Mouse (Mus musculus) retina, postnatal 1 day (tissue): ENCODE results near the gene Fam43b.

ENCODE experiments used
- DNase-seq: peaks from one replicate; pipeline ENCODE4 v3.0.0-alpha.2; 2012

The Fam43b gene

DNA sequence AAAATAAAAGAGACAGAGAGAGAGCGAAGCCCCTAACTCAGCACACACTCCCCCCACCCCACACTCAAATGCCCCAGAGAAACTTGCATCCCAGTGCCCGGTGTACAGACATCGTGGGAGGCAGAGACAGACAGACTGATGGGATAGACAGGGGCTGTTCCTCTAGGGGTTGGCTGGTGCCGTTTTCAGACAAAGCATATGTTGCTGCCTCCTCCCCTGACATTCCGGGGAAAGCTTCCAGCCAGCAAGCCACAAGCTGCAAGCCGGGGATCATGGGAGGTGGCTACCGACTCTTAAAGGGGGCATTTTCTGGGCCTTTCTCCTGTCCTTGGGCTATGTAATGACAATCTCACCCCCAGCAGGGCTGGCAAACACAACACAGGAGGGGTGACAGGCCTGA, 2.6 kb downstream of the Fam43b start:
- no peak for DNase-seq

- DNase-seq, result no peak
Measured at GRCm38 (mm10) chr4:138383789-138384188, 12.5 kb downstream of the Fam43b start.

- DNase-seq, result no peak
Measured at GRCm38 (mm10) chr4:138382462-138382861, 13.9 kb downstream of the Fam43b start.

- DNase-seq, result peak; percentile 81
Measured at GRCm38 (mm10) chr4:138380132-138380689, 16.1 kb downstream of the Fam43b start.

DNA sequence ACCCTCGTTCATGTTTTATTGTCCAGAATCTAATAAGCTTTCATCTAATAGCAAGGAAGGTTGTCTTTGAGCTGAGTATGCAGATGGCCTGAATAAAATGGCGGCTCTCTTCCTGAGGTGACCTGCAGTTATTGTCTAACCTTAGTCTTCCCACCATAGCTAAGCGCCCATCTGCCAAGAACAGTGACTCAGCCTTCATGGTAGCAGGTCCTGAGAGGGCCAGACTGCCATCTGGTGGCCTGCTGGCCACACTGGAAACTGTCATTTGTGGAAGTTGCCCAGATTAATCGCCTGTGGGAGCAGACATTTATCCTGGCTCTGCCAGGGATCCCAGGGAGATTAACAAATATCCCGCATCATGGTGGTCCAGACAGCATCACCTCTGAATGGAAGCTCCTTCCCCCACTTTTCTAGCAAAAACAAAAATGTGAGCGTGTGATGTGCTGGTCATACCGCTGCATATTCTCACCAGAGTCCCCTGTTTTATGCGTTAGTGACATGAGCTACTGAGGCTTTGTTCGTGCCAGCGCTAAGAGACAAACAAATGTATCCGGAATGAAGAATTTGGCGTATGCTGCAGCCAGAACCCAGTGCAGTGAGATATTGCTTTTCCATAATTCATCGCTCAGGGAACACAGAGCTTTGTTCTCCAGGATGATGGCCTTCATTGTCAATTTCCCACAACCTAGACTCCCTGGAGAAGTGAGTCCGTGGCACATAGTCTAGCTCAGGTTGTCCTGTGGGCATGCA, 17.1 kb downstream of the Fam43b start:
- DNase-seq, result peak; percentile 87

DNA sequence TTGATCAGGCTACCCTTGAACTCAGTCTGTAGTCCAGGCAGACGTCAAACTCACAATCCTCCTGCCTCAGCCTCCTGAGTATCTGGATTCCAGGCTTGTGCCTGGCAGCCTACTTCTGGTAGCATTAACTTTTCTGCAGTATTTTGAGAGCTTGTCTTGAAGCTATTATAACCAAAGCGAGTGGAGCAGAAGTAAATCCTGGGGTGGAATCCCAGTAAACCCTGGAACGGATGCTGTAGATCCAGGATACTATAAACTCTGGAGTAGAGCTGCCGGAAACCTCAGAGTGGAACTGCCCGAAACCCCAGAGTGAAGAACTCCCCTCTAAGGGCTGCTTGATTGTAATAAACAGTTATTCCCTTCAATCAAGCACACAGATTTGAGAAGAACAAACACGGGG, 18.8 kb downstream of the Fam43b start:
- DNase-seq, result peak; percentile 80

DNA sequence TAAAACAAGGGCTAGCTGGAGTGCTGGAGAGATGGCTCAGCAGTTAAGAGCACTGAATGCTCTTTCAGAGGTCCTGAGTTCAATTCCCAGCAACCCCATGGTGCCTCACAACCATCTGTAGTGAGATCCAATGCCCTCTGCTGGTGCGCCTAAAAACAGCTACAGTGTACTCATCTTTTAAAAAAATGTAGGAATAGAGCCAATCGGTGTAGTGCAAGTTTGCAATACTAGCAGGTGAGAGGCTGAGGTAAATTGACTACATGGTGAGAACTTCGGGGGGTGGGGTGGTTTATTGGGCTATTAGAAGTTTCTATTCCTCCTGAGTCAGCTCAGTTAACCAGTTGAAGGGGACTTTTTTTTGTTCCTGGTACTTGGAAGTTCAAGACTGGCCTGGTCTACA, 21.2 kb downstream of the Fam43b start:
- no peak for DNase-seq

- no peak for DNase-seq
Measured at GRCm38 (mm10) chr4:138370996-138371516, 25.3 kb downstream of the Fam43b start.

DNA sequence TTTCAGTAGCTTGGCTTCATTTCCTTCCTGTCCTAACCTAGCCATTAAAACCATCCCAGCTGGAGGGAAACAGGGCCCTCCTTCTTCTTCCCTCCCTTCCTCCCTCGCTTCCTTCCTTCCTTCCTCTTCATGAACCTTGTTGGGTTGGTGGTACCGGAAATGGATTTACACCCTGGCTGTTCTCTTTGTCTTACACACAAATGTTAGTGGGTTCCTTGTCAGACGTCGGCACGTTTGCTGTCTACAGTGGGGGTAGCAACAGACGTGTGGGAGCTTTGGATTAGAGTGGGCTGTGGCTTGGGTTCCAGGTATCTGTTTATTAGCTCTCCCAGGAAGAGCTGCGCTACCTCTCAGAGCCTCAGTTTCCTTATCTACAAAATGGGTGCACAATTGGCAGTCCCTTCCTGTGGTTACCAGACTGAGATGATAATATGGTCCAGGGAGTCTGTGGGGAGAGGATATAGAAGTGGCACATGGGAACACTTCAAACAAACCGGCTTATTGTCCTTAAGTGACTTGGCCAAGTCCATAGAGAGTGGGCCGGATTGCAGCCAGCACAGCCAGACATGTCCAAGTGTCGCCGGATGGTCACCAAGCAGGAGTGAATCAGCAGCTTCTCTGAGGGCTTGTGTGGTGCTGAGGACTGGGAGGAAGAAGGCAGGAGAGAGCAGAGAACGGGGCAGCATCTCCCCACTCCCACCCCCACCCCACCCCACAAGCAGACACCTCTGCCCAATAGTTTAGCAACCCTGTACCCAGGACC, 27.6 kb downstream of the Fam43b start:
- no peak for DNase-seq

- DNase-seq, result peak; percentile 89
Measured at GRCm38 (mm10) chr4:138367641-138368497, 28.5 kb downstream of the Fam43b start, which contains the start of gene Cda. TSS of gene Cda (minus strand) at chr4:138367992.

GRCm38 (mm10) chr4:138366561-138366960, 29.8 kb downstream of the Fam43b start:
- DNase-seq, result no peak

GRCm38 (mm10) chr4:138363511-138363910, 32.8 kb downstream of the Fam43b start:
- no peak for DNase-seq

GRCm38 (mm10) chr4:138362883-138363282, 33.4 kb downstream of the Fam43b start:
- DNase-seq, result no peak

- DNase-seq, result peak; percentile 48
Measured at GRCm38 (mm10) chr4:138361370-138361821, 34.9 kb downstream of the Fam43b start.

GRCm38 (mm10) chr4:138358176-138358575, 38.2 kb downstream of the Fam43b start:
- no peak for DNase-seq

- DNase-seq, result no peak
Measured at GRCm38 (mm10) chr4:138356551-138356950, 39.8 kb downstream of the Fam43b start.

DNA sequence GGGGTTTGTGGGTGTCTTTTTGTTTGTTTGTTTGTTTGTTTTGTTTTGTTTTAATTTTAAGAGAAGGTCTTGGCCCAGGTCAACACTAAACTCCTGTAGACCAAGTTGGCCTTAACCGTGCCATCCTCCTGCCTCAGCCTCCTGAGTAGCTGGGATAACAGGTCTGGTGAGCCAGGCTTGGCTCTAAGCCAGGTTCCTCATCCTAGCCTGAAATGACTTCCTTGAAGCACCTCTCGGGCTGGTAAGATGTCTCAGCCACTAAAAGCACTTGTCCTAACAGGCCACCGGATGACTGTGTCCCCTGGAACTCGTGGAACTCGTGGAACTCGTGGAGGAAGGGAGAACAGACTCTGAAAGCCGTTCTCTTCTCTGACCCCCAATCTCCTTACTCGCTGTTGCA, 40.2 kb downstream of the Fam43b start:
- DNase-seq, result no peak

GRCm38 (mm10) chr4:138355496-138355895, 40.8 kb downstream of the Fam43b start:
- DNase-seq, result no peak

DNA sequence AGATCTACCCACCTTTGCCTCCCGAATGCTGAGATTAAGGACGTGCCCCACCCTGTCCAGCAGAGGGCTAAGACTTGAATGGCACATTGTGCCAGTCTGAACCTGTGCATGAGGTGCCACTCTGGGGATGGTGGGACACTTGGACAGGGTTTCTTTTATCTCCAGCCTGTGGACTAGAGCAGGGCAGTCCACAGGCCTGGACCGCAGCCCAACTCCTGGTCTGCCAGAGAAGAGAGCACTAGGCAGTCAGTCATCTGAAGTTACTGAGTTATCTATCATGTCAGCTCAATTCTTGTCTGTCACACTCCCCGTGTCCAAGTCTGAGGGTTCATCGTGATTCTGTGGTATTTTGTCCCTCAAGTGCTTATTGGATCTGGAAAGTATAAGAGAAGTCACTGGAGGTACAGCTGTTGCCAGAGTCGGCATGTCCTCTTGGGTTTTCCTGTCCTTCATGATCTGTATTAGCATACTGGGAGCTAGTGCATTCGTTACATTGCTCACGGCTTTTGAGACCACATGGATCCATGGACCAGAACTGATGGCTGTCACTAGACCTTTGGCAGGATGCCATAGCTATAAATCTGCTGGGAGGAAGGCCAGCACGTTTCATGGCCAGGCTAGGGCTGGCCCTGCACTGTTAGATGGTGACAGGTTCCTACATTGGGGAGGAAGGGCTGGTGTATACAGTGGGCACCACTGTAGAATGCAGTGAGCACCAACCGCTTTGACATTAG, 42.7 kb downstream of the Fam43b start:
- no peak for DNase-seq

GRCm38 (mm10) chr4:138352692-138353091, 43.6 kb downstream of the Fam43b start:
- DNase-seq, result no peak

DNA sequence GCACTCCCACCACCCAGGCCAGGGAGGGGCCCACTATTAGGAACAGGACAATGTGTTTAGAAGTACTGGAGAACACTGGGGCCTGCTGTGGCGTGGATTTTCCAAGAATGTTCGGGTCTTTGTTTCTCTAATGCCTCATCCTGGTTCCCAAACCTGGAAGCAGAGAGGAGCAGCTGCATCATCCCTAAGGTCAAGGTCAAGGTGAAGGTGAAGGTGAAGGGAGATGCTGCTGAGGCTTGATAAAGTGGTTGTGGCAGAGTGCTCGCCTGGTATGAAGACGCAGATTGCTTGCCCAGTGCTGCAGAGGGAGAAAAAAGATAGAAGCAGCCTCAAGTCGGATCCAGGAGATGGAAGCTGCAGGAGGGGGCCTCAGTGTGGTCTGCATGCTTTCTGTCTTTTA, 44.5 kb downstream of the Fam43b start:
- no peak for DNase-seq

DNA sequence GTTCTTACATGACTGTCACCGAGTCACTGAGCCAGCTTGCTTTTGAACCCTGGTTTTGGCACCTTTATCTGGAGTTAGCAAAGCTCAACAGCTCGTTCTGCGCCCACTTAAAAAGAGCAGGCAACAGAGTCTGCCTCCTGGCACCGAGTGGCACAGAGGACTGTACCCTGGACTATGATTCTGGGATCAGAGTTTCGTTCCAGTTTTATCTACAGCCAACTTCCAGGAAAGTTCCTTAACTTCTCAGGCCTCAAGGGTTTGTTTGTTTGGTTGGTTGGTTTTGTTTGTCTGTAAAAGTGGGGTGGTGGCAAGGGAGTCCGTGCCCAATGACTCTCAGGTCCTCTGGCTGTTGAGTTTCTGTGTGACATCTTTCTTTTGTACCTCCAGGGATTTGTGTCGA, 47.6 kb downstream of the Fam43b start:
- no peak for DNase-seq
